Mouse (Mus musculus): ENCODE measurements at regions not wholly inside any gene's neighbourhood (a gene's known extent, or its start where the extent isn't known, plus 50 kb on each side); places are given as distances from the start of the nearest gene placed in this dataset.
"Not testable (repeated sequence)": the region's sequence is repeated elsewhere in the genome, so short reads cannot be mapped to it uniquely, and the experiment has no call there.

DNA sequence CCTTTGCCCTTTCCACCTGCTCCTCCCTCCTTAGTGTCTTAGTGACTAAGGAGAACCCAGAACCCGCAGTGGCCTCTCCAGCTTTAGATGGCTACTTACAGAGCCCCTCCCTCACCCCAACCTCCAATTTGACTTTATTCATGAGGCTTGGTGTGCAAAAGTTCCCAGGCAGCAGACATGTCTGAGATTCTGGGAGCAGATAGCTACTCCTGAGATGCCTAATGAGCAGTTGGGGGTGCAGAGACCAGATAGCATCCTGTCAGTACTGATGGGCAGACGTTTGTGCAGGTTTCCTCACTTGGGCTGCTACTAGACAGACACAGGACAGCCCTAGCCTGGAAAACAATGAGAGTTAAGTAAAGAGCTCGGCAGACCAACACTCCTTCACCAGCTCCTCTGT, 83.7 kb upstream of the Cep85l start:
- no peak for ATAC-seq (replicated peaks; ENCODE audit: low FRiP score, low TSS enrichment, low read depth)
- WGBS: 48% methylated on average over 3 of the region's 3 CpGs
- H3K4me2 ChIP-seq (ENCODE audit: low read length): no peak overlapping the region

DNA sequence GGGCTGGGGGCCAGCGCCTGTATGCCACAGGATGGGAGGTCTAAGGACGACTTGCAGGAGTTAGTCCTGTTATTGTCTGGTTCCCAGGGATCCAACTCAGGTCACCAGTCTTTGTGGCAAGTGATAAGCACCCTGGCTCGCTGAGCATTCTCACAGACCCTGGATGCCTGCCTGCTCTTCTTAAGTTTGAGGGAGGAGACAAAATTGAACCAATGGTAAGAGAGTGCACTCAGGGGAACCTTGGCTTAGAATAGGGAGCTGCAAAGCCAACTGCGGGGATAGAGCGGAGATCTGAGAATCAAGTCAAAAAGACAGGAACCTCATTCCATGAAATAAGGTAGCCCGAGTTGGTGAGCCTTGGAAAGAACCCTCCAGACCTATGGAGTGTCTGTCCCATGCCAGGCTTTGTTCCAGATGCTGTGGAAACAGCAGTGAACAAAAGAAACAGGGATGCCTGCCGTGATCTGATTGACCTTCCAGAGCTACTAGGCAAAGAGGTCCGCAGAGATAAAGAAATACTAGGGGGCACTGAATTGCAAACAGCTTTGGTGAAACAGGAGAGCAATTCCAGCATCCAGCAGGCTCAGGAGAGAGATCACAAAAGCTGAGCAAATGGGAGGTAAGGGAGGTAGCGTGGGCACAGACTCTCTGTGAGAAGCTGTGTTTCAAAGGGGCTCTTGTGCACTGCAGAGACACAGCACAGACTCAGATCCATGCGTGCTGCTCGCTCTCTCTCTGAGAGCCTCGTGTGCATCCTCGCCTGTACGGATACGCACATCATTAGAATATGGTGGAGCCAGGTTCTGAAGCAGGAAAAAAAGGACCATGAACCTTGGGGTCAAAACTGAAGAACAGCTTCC, 82.9 kb upstream of the Cep85l start:
- Histone ChIP-seq H3K4me1 (replicated peaks; ENCODE audit: control insufficient read depth, insufficient read depth, low read length) (no peaks in the 10 kb centered on the region; the same call in none of the 2 replicates), H3K9me3 (ENCODE audit: control insufficient read depth, low read length) (no peaks in the 10 kb centered on the region)
- ATAC-seq (replicated peaks; ENCODE audit: low FRiP score, low TSS enrichment, low read depth): no peak

More for the DNA sequence above, 83.7 kb upstream of the Cep85l start:
- Histone ChIP-seq H3K4me3 (ENCODE audit: low read depth, low read length) (no peak overlapping the region), H3K4me1 (replicated peaks; ENCODE audit: control insufficient read depth, insufficient read depth, low read length) (no peaks in the 10 kb centered on the region; the same call in none of the 2 replicates), H3K36me3 (ENCODE audit: control insufficient read depth, insufficient read depth, low read length) (no peaks in the 10 kb centered on the region), H3K27me3 (replicated peaks; ENCODE audit: control insufficient read depth, insufficient read depth, low read length) (no peaks in the 10 kb centered on the region), H3K9ac (ENCODE audit: low read length) (no peak overlapping the region), H3K27ac (ENCODE audit: low read depth) (no peak overlapping the region), H3K9me3 (ENCODE audit: control insufficient read depth, low read length) (no peaks in the 10 kb centered on the region)
- no peak for DNase-seq (ENCODE audit: low spot score)

DNA sequence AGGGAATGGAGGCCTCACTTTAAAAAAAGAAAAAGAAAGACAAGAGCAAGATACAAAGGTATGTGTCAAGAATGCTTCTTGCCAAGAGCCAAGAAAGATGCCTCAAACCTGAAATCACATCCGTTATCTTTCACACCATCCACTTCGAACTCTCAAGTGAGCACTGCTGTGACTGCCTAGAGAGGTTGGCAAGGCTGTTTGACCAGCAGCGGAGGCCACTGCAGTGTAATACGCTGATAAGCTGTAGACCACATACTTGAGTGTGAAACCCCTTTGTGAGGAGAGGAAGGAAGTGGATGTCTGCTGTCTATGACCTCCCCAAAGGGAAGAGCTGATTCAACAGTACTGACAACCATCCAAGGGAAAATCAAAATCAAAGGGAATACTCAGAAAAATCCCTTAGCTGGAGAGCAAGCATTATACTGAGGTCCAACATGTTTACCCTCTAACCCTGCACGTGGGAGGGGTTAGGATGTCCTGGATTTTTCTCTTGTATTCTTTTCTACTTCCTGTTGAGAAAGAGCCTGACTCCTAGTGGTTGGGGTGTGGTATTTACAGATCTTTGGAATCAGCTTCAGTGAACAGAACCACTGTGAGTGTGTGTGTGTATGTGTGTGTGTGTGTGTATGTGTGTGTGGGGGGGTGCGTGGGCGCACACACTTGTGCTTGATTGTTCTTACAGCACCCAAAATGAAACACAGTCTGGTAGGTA, 81.5 kb upstream of the Cep85l start:
- Histone ChIP-seq H3K4me1 (replicated peaks; ENCODE audit: control insufficient read depth, insufficient read depth, low read length) (no peaks in the 10 kb centered on the region; the same call in 1 of the 2 replicates), H3K9ac (ENCODE audit: low read length) (no peak overlapping the region), H3K36me3 (ENCODE audit: control insufficient read depth, insufficient read depth, low read length) (no peaks in the 10 kb centered on the region), H3K27ac (ENCODE audit: low read depth) (no peak overlapping the region), H3K9me3 (ENCODE audit: control insufficient read depth, low read length) (no peaks in the 10 kb centered on the region), H3K4me2 (ENCODE audit: low read length) (no peak overlapping the region), H3K4me3 (ENCODE audit: low read depth, low read length) (no peak overlapping the region), H3K27me3 (replicated peaks; ENCODE audit: control insufficient read depth, insufficient read depth, low read length) (no peaks in the 10 kb centered on the region)
- 73% methylated on average over 7 of the region's 7 CpGs for WGBS
- DNase-seq (ENCODE audit: low spot score): no peak
- no peak for ATAC-seq (replicated peaks; ENCODE audit: low FRiP score, low TSS enrichment, low read depth)

More for the DNA sequence above, 82.9 kb upstream of the Cep85l start:
- Histone ChIP-seq H3K4me3 (ENCODE audit: low read depth, low read length) (no peak overlapping the region), H3K36me3 (ENCODE audit: control insufficient read depth, insufficient read depth, low read length) (no peaks in the 10 kb centered on the region), H3K27me3 (replicated peaks; ENCODE audit: control insufficient read depth, insufficient read depth, low read length) (no peaks in the 10 kb centered on the region), H3K4me2 (ENCODE audit: low read length) (no peak overlapping the region), H3K9ac (ENCODE audit: low read length) (no peak overlapping the region), H3K27ac (ENCODE audit: low read depth) (no peak overlapping the region)
- 50% methylated on average over 15 of the region's 15 CpGs for WGBS
- DNase-seq (ENCODE audit: low spot score): no peak

DNA sequence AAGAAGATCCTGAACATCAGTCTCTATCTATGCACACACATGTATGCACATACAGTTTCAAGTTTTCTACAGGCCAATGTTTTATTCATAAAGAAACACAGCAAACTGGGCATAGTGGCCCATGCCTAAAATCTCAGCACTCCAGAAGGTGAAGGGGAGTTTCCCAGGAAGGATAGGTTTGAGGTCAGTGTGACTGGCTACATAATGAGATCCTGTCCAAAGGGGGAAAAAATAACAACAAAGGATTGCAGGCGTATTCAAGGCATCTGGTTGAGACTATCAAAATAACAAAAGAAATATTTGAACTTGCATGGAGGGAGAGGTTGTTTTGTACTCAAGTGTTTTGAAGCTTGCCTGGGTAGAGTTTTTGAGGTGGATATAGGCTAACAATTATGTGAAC, 80.0 kb upstream of the Cep85l start:
- H3K9me3 ChIP-seq (ENCODE audit: control insufficient read depth, low read length); ATAC-seq (replicated peaks; ENCODE audit: low FRiP score, low TSS enrichment, low read depth); H3K27ac ChIP-seq (ENCODE audit: low read depth); H3K4me2 ChIP-seq (ENCODE audit: low read length); H3K27me3 ChIP-seq (replicated peaks; ENCODE audit: control insufficient read depth, insufficient read depth, low read length); DNase-seq (ENCODE audit: low spot score); H3K36me3 ChIP-seq (ENCODE audit: control insufficient read depth, insufficient read depth, low read length); H3K9ac ChIP-seq (ENCODE audit: low read length); H3K4me1 ChIP-seq (replicated peaks; ENCODE audit: control insufficient read depth, insufficient read depth, low read length); H3K4me3 ChIP-seq (ENCODE audit: low read depth, low read length): not testable (repeated sequence)
- WGBS: 78% methylated on average over 1 of the region's 1 CpGs

DNA sequence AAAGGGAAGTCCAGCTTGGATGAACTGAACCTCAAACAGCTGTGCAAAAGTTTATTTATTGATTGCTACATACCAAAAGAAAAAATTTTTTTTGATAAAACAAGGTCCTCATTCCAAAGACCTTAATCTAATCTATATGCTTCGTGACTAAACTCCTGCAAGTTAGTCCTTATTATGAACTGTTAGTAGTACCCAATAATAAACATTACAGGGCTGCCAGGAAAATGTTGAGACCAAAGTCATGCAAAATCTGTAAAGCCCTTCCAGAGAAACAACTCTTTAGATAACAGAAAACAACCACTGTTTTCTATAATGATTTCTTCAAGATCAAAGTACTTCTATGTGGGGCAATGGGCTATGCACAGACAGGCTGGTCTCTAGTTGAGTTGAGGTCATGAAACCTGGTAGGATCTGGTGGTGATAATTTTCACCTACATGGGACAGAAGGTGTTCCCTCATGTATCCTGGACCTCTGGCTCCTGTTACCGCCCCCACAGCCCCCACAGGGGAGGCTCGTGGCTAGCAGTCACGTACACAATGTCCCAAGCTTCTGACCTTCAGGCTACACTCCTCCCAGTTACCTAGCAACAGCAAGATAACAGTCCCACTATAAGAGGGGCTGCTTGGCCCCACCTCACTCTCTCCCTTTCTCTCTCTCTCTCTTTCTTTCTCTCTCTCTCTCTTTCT, 76.4 kb upstream of the Cep85l start:
- Histone ChIP-seq H3K4me1 (replicated peaks; ENCODE audit: control insufficient read depth, insufficient read depth, low read length) (no peaks in the 10 kb centered on the region), H3K9me3 (ENCODE audit: control insufficient read depth, low read length) (no peaks in the 10 kb centered on the region), H3K4me2 (ENCODE audit: low read length) (no peak overlapping the region), H3K36me3 (ENCODE audit: control insufficient read depth, insufficient read depth, low read length) (no peaks in the 10 kb centered on the region), H3K27me3 (replicated peaks; ENCODE audit: control insufficient read depth, insufficient read depth, low read length) (no peaks in the 10 kb centered on the region), H3K27ac (ENCODE audit: low read depth) (no peak overlapping the region), H3K9ac (ENCODE audit: low read length) (no peak overlapping the region), H3K4me3 (ENCODE audit: low read depth, low read length) (no peak overlapping the region)
- no peak for ATAC-seq (replicated peaks; ENCODE audit: low FRiP score, low TSS enrichment, low read depth)
- 52% methylated on average over 4 of the region's 4 CpGs for WGBS
- DNase-seq (ENCODE audit: low spot score): peak; percentile 42

- no peak for ATAC-seq (replicated peaks; ENCODE audit: low FRiP score, low TSS enrichment, low read depth)
- 35% methylated on average over 3 of the region's 3 CpGs for WGBS
Measured at GRCm38 (mm10) chr10:53444789-53445188, 65.0 kb upstream of the Cep85l start.

DNA sequence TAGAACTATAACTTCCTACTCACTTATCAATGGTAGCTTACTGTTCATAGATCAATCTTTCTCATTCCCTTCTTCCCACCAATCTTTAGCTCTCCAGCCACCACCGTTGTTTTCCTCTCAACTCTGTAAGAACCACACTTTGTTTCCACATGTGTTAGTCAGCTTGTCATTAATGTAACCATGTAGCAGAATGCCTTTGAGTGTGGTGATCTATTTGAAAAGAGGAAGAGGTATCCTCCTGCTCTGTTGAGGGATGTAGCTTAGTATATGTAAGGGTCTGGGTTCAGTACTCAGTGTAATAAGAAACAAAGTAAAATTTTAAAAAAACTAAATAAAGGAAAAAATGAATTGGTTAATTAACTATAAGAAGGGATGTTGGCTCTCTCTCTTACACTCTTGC, 63.7 kb upstream of the Cep85l start:
- Histone ChIP-seq H3K27ac (ENCODE audit: low read depth) (no peak overlapping the region), H3K4me2 (ENCODE audit: low read length) (no peak overlapping the region), H3K27me3 (replicated peaks; ENCODE audit: control insufficient read depth, insufficient read depth, low read length) (no peaks in the 10 kb centered on the region), H3K4me1 (replicated peaks; ENCODE audit: control insufficient read depth, insufficient read depth, low read length) (no peaks in the 10 kb centered on the region), H3K9me3 (ENCODE audit: control insufficient read depth, low read length) (no peaks in the 10 kb centered on the region), H3K36me3 (ENCODE audit: control insufficient read depth, insufficient read depth, low read length) (no peaks in the 10 kb centered on the region), H3K9ac (ENCODE audit: low read length) (no peak overlapping the region), H3K4me3 (ENCODE audit: low read depth, low read length) (no peak overlapping the region)
- DNase-seq (ENCODE audit: low spot score) (no peak), ATAC-seq (replicated peaks; ENCODE audit: low FRiP score, low TSS enrichment, low read depth) (no peak)
- 88% methylated on average over 1 of the region's 1 CpGs for WGBS

More at GRCm38 (mm10) chr10:53444789-53445188, 65.0 kb upstream of the Cep85l start:
- no peaks in the 10 kb centered on the region for H3K36me3 ChIP-seq (ENCODE audit: control insufficient read depth, insufficient read depth, low read length)
- H3K27ac ChIP-seq (ENCODE audit: low read depth): no peak overlapping the region
- DNase-seq (ENCODE audit: low spot score): no peak
- no peaks in the 10 kb centered on the region for H3K4me1 ChIP-seq (replicated peaks; ENCODE audit: control insufficient read depth, insufficient read depth, low read length)
- H3K9me3 ChIP-seq (ENCODE audit: control insufficient read depth, low read length): no peaks in the 10 kb centered on the region
- H3K4me2 ChIP-seq (ENCODE audit: low read length): no peak overlapping the region
- no peak overlapping the region for H3K4me3 ChIP-seq (ENCODE audit: low read depth, low read length)
- no peak overlapping the region for H3K9ac ChIP-seq (ENCODE audit: low read length)
- no peaks in the 10 kb centered on the region for H3K27me3 ChIP-seq (replicated peaks; ENCODE audit: control insufficient read depth, insufficient read depth, low read length)

- Histone ChIP-seq H3K27ac (ENCODE audit: low read depth) (no peak overlapping the region), H3K36me3 (ENCODE audit: control insufficient read depth, insufficient read depth, low read length) (no peaks in the 10 kb centered on the region), H3K4me3 (ENCODE audit: low read depth, low read length) (no peak overlapping the region), H3K4me2 (ENCODE audit: low read length) (no peak overlapping the region), H3K27me3 (replicated peaks; ENCODE audit: control insufficient read depth, insufficient read depth, low read length) (no peaks in the 10 kb centered on the region), H3K4me1 (replicated peaks; ENCODE audit: control insufficient read depth, insufficient read depth, low read length) (no peaks in the 10 kb centered on the region), H3K9me3 (ENCODE audit: control insufficient read depth, low read length) (no peaks in the 10 kb centered on the region), H3K9ac (ENCODE audit: low read length) (no peak overlapping the region)
- DNase-seq (ENCODE audit: low spot score) (no peak), ATAC-seq (replicated peaks; ENCODE audit: low FRiP score, low TSS enrichment, low read depth) (no peak)
- 96% methylated on average over 14 of the region's 14 CpGs for WGBS
Measured at GRCm38 (mm10) chr10:53442912-53443311, 63.2 kb upstream of the Cep85l start.
